8 mouse cellular contexts compared by ENCODE assay signal in genomic region chr15:56856057-56856456, GRCm38 (mm10).
DNase-seq lines count a peak whose midpoint lies in the region.

No protein-coding gene starts in this region.

- peak; percentile 20 to 75 for DNase-seq in adrenal gland, adult (ENCODE audit: inconsistent age in 2 of 2, low spot score in 1 of 2)
- DNase-seq in adrenal gland, adult 8-10 months, result no peak
- DNase-seq in thymus, postnatal 4 days, result peak; percentile 28
- DNase-seq in thymus, postnatal 10 days (ENCODE audit: low spot score in 2 of 2), result no peak
- peak; percentile 82 for DNase-seq in forelimb bud, embryonic 11.5 days (ENCODE audit: low read depth, low spot score)
- DNase-seq in kidney, postnatal 14 days, result peak; percentile 63
- peak; percentile 16 for DNase-seq in lung, postnatal 25 days (ENCODE audit: low spot score)
- peak; percentile 20 for DNase-seq in yolk sac, embryonic 10.5 days (ENCODE audit: low spot score)

Comparison
In these comparisons a context has a peak if more than half of its experiments do, and no peak if none do; other contexts are left out.
1. DNase-seq: peak in adrenal gland, adult (2 of 2), thymus, postnatal 4 days (single experiment), forelimb bud, embryonic 11.5 days (single experiment), kidney, postnatal 14 days (single experiment), lung, postnatal 25 days (single experiment) and yolk sac, embryonic 10.5 days (single experiment); none in adrenal gland, adult 8-10 months (single experiment) and thymus, postnatal 10 days (0 of 2).